Mouse (Mus musculus) bone marrow, adult 2 months (tissue): ENCODE measurements around the gene Fgfr2.

Source experiments
- CTCF ChIP-seq: fragments of 200-500 bp; IDR thresholded peaks from 2 replicates; pipeline ENCODE4 v1.5.1; 2011; ENCODE audit warnings: low read length, control low read depth; ENCODE audit not compliant: control insufficient read depth, insufficient read depth
- POLR2A ChIP-seq: fragments of 200-500 bp; IDR thresholded peaks from 2 replicates; pipeline ENCODE4 v1.6.1; 2011; ENCODE audit warnings: low read depth, mild to moderate bottlenecking, control low read depth, low read length, borderline replicate concordance; ENCODE audit not compliant: control insufficient read depth

DNA sequence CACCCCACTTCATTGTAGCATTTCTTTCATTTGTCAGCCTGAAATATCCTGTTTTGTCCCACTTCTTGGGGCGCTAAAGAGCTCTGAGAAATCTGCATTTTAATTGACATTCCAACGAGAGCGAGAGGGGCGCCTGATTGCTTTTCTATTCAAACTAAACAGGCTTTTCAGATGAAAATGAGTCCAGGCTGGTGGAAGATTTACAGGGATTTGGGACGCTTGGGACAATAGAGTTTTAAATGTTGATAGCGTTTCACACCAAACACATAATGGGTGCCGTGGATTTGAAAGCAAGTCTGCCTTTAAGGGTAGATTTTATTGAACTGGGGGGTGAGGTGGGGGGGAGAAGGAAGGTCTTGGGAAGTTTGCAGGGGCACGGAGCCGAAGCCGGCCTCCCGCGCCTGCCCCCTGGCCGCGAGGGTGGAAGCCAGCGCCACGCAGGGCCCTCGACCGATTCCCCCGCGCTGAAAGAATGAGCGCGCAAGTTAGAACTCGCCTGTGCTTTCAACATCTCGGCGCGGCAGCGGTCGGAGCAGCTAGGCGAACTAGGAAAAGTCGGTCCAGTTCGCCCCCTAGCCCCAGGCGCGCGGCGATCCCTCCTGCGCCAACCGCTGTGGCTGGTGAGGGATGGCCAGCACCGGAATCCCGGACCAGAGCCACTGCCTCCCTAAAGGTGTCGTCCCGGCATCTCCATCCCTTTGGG lies 2858.4 kb downstream of the Fgfr2 start:
- TF ChIP-seq CTCF (no peak), POLR2A (no peak)
